Mouse (Mus musculus) cerebellum, adult (tissue): Measurements from ENCODE around the gene Sim1.

Experiments
- ATAC-seq: cut with Nextera tagmentation; 2 replicates; pipeline ENCODE4 v1.9.2; 2017; ENCODE audit warnings: mild to moderate bottlenecking, moderate library complexity, mixed read lengths; ENCODE audit not compliant: insufficient number of reproducible peaks, low FRiP score, low TSS enrichment

Gene Sim1

GRCm38 (mm10) chr10:50900746-50901600, 6.4 kb downstream of the Sim1 start:
- ATAC-seq: no peak

DNA sequence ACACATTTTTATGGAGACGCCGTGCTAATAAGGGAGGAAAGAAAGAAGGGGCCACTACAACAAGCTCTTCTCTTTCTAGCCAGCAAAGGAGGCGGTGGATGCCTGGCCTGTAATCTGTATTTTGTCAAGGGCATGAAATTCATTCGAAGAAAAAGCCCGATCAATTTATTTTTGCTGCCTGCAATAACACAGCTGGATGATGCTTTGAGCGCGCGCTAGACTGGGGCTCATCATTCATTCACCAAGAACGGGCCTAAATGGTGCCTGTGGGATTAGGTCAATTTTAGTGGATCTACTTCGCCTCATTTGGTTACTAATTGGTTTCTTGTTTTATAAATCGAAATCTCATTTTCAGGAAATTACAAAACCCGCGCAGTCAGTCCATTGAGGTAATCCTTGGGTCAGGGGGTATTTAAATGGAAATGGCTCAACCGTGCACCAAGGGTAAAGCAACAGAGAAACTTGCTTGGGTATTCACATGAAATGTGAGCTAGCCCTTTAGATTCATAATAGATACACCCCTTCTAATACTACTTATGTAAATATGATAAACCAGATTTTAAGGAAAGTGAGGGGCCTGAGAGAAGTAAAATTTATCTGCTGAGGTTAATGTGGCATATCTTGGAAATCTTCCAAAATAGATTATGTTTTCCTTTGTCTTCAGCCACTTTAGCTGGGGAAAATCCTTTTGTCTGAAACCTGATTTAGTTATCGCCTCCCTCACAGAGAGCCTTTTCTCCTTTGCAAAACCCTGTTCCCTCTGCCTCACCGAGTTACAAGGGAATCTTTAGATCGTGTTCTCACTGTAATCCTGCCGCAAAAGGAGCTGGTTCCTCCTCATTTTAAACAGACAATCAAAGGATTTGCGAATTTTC, 7.3 kb downstream of the Sim1 start:
- no peak for ATAC-seq

GRCm38 (mm10) chr10:50902741-50903715, 8.5 kb downstream of the Sim1 start:
- ATAC-seq: no peak

DNA sequence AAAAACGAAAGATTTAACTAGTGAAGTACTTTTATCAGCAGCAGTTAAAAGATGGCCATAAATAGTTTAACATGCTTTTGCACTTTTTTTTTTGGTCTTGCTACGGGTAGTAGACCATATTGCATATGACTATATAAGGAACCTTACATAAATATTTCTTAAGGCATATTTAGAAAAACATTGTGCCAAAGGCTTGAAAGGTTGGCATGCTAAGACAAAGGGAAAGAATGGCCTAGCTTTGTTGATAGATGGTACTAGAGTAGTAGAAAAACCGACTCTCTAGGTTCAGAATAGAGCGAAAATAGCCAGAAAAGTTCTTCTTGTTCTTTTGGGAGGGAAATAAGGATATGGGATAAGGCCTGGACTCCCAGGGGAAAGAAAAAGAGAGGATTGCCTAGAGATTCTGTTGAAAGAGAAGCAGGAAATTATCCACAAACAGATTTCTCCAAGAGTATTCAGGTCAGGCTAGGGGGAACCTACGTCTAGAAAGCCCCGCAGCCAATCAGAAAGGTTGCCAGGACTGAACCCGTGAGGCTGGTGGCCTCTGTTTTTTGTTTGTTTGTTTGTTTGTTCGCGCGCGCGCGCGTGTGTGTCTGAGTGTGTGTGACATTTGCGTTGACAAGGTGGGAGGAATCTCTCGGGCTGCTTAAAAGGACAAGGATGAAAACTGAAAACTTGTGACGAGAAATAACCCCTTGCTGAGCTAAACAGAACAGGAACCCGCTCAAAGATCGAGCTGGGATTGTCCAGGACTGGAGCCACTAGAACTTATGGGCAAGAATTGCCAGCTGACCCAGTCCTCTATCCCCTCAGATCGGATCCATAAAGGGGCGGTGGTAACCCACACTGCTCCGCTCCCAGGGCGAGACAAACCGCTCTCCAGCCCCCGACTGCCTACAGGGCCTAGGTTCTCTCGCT, 9.6 kb downstream of the Sim1 start:
- no peak for ATAC-seq

DNA sequence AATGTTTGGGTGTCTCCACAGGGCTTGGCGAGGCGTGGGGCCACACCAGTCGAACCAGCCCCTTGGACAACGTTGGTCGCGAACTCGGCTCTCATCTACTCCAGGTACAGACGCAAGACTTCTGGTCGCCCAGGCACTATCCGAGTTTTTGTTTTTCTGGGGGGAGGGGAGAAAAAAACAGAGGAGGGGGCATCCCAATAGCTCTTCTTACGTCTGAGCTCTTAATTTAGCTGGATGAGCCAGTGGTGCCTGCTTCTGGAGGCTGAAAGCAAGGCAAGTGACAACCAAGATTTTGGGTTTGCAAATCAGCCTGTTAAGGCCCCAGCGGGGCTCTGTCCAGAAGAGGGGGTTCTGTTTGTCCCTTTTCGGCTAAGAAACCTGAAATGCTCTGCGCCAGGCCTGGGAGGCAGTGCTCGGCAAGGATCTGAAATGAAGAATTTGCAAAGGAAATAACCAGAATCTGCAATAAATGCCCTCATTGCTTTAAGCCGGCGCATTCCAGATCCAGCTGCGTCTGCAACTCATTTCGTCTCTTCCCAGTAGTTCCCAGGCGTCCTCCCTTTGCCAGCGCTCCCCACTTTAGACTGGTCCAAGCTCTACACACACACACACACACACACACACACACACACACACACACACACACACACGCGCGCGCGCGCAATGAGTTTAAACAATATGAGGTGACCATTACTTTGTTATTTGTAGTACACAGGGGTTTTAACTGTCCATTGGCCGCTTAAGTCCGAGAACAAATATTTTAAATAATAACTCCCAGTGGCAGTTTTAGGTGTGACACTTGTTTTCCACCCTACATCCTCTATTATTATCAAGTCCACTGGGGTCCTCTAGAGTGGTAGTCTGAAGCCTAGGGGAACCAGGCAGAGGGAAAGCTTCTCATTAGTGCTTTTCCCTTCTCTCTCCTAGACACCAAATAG, 10.5 kb downstream of the Sim1 start:
- no peak for ATAC-seq

DNA sequence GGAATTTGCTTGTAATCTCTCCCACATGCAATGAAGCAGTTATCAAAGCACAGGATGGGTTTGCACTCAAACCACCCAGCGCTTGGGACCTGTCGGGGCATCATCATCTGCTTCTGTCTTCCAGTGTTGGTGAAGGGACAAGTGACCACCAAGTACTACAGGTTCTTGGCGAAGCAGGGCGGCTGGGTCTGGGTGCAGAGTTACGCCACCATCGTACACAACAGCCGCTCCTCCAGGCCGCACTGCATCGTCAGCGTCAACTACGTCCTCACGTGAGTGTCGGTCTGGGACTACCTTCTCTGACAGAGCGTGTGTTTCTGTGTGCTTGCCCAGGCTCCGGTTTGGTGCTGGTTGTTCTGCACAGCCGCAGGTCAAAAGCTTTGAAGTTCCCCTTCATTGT, 15.8 kb downstream of the Sim1 start:
- no peak for ATAC-seq

DNA sequence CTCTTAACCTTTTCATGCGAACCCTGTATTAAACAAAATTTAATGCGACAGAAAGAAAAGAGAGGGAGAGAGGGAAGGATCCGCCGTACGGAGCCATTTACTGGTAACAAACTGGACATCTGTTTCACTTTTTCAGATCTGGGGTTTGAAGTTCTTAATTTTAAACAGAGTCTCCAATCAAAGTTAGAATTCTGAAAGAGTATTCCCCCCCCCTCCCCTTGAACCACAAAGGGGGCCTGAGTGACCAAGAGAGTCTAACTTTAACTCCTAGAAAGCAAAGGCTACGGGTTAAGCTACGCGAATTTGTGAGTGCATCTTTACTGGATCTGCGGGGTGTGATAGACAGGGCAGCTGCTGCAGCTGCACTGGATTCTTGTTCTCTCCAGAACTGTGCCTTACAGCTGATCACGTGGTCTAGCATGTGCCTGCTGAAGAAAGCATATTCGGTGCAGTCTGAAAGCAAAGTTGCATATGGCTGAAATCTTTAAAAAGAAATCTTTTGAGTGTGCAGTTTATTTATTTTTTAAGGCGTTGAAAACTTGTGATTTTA, 16.4 kb downstream of the Sim1 start:
- ATAC-seq: no peak

GRCm38 (mm10) chr10:50915607-50916006, 21.1 kb downstream of the Sim1 start:
- ATAC-seq: no peak

GRCm38 (mm10) chr10:50929281-50929680, 34.7 kb downstream of the Sim1 start:
- no peak for ATAC-seq

DNA sequence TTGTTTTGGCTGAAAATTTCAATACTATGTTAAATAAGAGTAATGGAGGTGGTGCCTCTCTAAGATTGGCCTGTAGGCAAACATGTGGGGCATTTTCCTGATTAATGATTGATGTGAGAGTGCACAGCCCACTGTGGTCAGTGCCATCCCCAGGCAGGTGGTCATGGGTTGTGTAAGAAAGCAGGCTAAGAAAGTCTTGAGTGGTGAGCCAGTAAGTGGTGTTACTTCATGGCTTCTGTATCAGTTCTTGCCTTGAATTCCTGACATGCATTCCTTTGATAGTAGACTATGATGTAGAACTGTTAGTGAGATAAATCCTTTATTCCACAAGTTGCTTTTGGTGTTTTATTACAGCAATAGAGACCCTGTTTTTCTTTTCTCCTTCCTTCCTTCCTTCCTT, 41.1 kb downstream of the Sim1 start:
- no peak for ATAC-seq

GRCm38 (mm10) chr10:50973625-50974024, 79.1 kb downstream of the Sim1 start:
- no peak for ATAC-seq

DNA sequence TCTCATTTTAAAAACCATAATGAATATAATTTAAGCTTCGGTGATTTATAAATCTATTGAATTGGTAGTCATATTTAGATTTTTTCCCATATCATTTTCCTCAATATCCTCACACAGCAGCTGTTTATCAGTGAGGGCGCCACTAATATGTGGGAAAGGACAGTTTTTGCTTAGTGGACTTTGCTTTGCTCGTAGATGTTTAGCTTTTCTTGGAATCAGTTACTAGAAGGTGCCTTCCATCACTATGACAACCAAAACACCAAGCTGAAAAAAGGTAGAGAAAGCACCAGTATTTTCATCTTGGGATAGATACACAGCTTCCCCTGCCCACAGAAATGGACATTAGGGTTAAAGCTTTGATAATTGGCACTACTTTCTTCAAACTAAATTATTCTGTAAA, 87.3 kb downstream of the Sim1 start:
- no peak for ATAC-seq

DNA sequence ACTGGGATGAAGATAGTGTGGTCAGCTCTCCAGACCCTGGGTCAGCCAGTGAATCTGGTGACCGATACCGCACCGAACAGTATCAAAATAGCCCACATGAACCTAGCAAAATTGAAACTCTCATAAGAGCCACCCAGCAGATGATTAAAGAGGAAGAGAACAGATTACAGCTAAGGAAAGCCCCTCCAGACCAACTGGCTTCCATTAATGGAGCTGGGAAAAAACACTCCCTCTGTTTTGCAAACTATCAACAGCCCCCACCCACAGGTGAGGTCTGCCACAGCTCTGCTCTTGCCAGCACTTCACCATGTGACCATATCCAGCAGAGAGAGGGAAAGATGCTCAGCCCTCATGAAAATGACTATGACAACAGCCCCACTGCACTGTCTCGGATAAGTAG, 89.1 kb downstream of the Sim1 start:
- ATAC-seq: no peak

DNA sequence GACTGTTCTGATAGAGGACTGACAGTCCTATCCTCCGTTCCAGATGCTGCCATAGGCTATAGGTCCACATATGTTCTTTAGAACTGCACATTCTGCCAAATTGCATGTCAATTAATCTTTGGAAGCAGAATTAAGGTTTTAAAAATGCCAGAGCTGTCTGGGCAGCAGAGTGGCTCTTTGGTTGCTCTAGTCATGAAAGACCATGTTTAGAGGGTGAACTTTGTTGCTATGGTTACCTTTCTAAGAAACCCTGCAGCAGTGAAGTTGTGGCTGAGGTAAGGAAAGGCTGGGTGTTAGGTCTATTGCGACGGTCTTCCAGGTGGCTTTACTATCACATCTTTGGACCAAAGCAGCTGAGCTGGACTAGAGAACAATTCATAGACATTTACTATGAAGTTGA, 113.2 kb downstream of the Sim1 start:
- ATAC-seq: no peak

- ATAC-seq: no peak
Measured at GRCm38 (mm10) chr10:51011391-51012150, 117.0 kb downstream of the Sim1 start.

- no peak for ATAC-seq
Measured at GRCm38 (mm10) chr10:51014901-51015300, 120.3 kb downstream of the Sim1 start.

DNA sequence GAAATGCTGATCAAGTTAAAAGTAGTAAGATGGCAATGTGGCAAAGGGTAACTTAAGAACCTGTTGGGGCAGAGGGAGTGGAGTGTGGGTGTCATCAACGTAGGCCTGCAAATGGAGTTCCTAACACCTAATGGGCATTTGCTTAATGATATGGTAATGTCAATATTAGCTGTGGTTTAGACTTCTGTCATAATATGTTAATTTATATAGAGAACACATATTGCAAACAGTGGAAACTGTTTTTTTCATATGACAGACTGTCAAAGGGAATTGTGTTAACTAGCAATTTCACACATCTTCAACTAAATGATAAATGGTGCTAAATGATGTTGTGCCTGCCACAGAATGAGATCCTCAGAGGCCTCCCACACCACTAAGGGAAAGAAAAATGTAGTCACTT, 120.8 kb downstream of the Sim1 start:
- no peak for ATAC-seq
